Mouse (Mus musculus): ENCODE data around the gene Il4ra.

Il4ra gene

GRCm38 (mm10) chr7:125597516-125598347 is 45.8 kb downstream of the Il4ra start:
- no peak for DNase-seq (ENCODE audit: extremely low read depth, low read depth)

GRCm38 (mm10) chr7:125599373-125599973 is 47.6 kb downstream of the Il4ra start:
- DNase-seq (ENCODE audit: extremely low read depth, low read depth) = no peak

- no peak for DNase-seq (ENCODE audit: extremely low read depth, low read depth)
These were observed 48.2 kb downstream of the Il4ra start for GRCm38 (mm10) chr7:125600136-125600535.

- DNase-seq (ENCODE audit: extremely low read depth, low read depth) = no peak
These were observed 48.8 kb downstream of the Il4ra start for GRCm38 (mm10) chr7:125600612-125601279.

GRCm38 (mm10) chr7:125601280-125601670 is 49.4 kb downstream of the Il4ra start:
- DNase-seq (ENCODE audit: extremely low read depth, low read depth) = no peak

- DNase-seq (ENCODE audit: extremely low read depth, low read depth) = no peak
These were observed 50.0 kb downstream of the Il4ra start for GRCm38 (mm10) chr7:125601821-125602448.

- DNase-seq (ENCODE audit: extremely low read depth, low read depth) = no peak
These were observed 51.3 kb downstream of the Il4ra start, which contains the start of gene Il21r for GRCm38 (mm10) chr7:125603185-125603631. Gene Il21r (plus strand): TSS chr7:125603429.

GRCm38 (mm10) chr7:125604362-125605319 is 52.7 kb downstream of the Il4ra start:
- no peak for DNase-seq (ENCODE audit: extremely low read depth, low read depth)

GRCm38 (mm10) chr7:125605725-125606139 is 53.8 kb downstream of the Il4ra start:
- no peak for DNase-seq (ENCODE audit: extremely low read depth, low read depth)

- DNase-seq (ENCODE audit: extremely low read depth, low read depth) = no peak
These were observed 54.6 kb downstream of the Il4ra start for GRCm38 (mm10) chr7:125606265-125607164.

- no peak for DNase-seq (ENCODE audit: extremely low read depth, low read depth)
These were observed 55.7 kb downstream of the Il4ra start for GRCm38 (mm10) chr7:125607384-125608182.

- DNase-seq (ENCODE audit: extremely low read depth, low read depth) = no peak
These were observed 56.3 kb downstream of the Il4ra start for GRCm38 (mm10) chr7:125608183-125608688.

GRCm38 (mm10) chr7:125613579-125613978 is 61.7 kb downstream of the Il4ra start:
- no peak for DNase-seq (ENCODE audit: extremely low read depth, low read depth)

- no peak for DNase-seq (ENCODE audit: extremely low read depth, low read depth)
These were observed 63.5 kb downstream of the Il4ra start for GRCm38 (mm10) chr7:125615453-125615852.

GRCm38 (mm10) chr7:125618016-125618415 is 66.1 kb downstream of the Il4ra start:
- no peak for DNase-seq (ENCODE audit: extremely low read depth, low read depth)

- DNase-seq (ENCODE audit: extremely low read depth, low read depth) = no peak
These were observed 68.2 kb downstream of the Il4ra start for GRCm38 (mm10) chr7:125620077-125620476.

- DNase-seq (ENCODE audit: extremely low read depth, low read depth) = no peak
These were observed 71.1 kb downstream of the Il4ra start for GRCm38 (mm10) chr7:125622741-125623685.
